Mouse (Mus musculus) heart, postnatal 0 days (tissue): Measurements from ENCODE around the gene Poc1b. TPM values are rescaled to one million over a fixed set of nuclear protein-coding genes. Genes with fewer than 3 reads are reported as not detected.

Source experiments
- ATAC-seq: fragments of 200-750 bp; cut with Nextera tagmentation; 2 replicates; pipeline ENCODE4 v1.8.0; 2017; ENCODE audit warnings: low read depth, moderate number of reproducible peaks, moderate library complexity; ENCODE audit not compliant: insufficient read depth
- DNase-seq: peaks from one replicate; pipeline ENCODE4 v3.0.0-alpha.2; 2016; ENCODE audit warnings: low spot score
- H3K27ac ChIP-seq: fragments of 300-500 bp; sonication (generic); 2 replicates; pipeline ENCODE4 v1.5.1; 2014; ENCODE audit warnings: low read depth, mild to moderate bottlenecking
- H3K27me3 ChIP-seq: fragments of 300-500 bp; sonication (generic); 2 replicates; pipeline ENCODE4 v1.6.1; 2014; ENCODE audit warnings: low read length, mixed read lengths; ENCODE audit not compliant: control insufficient read depth, insufficient read depth
- H3K36me3 ChIP-seq: fragments of 300-500 bp; sonication (generic); replicated peaks from 2 replicates; pipeline ENCODE4 v1.6.1; 2014; ENCODE audit warnings: low read length, mixed read lengths; ENCODE audit not compliant: control insufficient read depth, insufficient read depth
- H3K4me1 ChIP-seq: fragments of 300-500 bp; sonication (generic); 2 replicates; pipeline ENCODE4 v1.6.1; 2014; ENCODE audit warnings: antibody characterized with exemption; ENCODE audit not compliant: control insufficient read depth, insufficient read depth
- H3K4me2 ChIP-seq: fragments of 300-500 bp; sonication (generic); 2 replicates; pipeline ENCODE4 v1.6.1; 2014; ENCODE audit warnings: low read depth, mild to moderate bottlenecking, low read length, moderate library complexity
- H3K4me3 ChIP-seq: fragments of 300-500 bp; sonication (generic); 2 replicates; pipeline ENCODE4 v1.5.1; 2014; ENCODE audit warnings: low read depth, low read length
- H3K9ac ChIP-seq: fragments of 300-500 bp; sonication (generic); replicated peaks from 2 replicates; pipeline ENCODE4 v1.6.1; 2014; ENCODE audit warnings: low read depth, low read length, mixed read lengths
- H3K9me3 ChIP-seq: fragments of 300-500 bp; sonication (generic); replicated peaks from 2 replicates; pipeline ENCODE4 v1.6.1; 2016; ENCODE audit warnings: low read length; ENCODE audit not compliant: control insufficient read depth
- CTCF ChIP-seq: IDR thresholded peaks from 2 replicates; pipeline ENCODE4 v1.5.1; 2016; ENCODE audit warnings: antibody characterized with exemption, control low read depth, low read depth
- EP300 ChIP-seq: IDR thresholded peaks from 2 replicates; pipeline ENCODE4 v1.6.1; 2016; ENCODE audit warnings: antibody characterized with exemption, low read depth
- WGBS: fragments of 180-500 bp; shearing (Covaris S2); extraction: QIAGEN DNeasy Blood & Tissue Kit; methylation state at CpG from one replicate; pipeline ENCODE4 v1.1.7; 2014; 5-methylcytosine and 5-hydroxymethylcytosine counted together
- polyA plus RNA-seq: library from polyadenylated mRNA; unstranded; fragments of >200 nt; fragmentation: Nextera tagmentation; extraction: Ambion mirVana; gene quantifications from 2 replicates; pipeline ENCODE4 v1.2.1, GENCODE M21; 2015
- total RNA-seq: library from RNA; depleted of rRNA; stranded (reverse); fragments of >200 nt; gene quantifications from 2 replicates; pipeline ENCODE4 v1.2.3, GENCODE M21; 2014; ENCODE audit warnings: low replicate concordance

The Poc1b gene
- total and polyA plus RNA-seq, 2 experiments from 2014 or later: 3.2 to 5.2 TPM

DNA sequence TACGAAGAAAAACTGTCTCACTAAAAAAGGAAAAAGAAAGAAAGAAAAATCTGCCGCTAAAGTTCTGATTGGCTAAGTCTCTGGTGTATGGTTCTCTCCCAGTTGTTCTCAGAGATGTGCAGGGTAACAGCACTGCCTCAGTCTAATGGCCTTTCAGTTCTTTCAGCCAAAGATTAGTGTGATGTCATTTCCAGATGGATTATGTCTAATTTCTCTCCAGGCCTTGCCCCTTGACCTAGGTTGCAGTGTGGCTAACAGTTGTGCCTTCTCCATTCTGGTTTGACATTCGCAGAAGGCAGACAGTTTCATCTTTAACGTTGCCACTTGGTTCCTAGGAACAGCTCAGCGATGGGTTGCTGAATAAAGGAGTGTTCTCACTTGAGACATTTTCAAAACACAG is 94.1 kb downstream of the Poc1b start:
- TF ChIP-seq EP300 (no peak), CTCF (no peak)
- H3K36me3 ChIP-seq: 0 out of 2 replicates have a peak, but pooled peaks cover 6% of the 10 kb centered on the region
- no peak overlapping the region for H3K9ac ChIP-seq
- no peak overlapping the region for H3K27ac ChIP-seq
- H3K4me3 ChIP-seq: no peak overlapping the region
- H3K4me1 ChIP-seq: peaks cover 5% of the 10 kb centered on the region; the same call in 1 of the 2 replicates
- no peaks in the 10 kb centered on the region for H3K9me3 ChIP-seq
- H3K27me3 ChIP-seq: no peaks in the 10 kb centered on the region
- no peak for DNase-seq
- H3K4me2 ChIP-seq: no peak overlapping the region
- no peak for ATAC-seq
- WGBS: 65% methylated on average over 5 of the region's 5 CpGs

DNA sequence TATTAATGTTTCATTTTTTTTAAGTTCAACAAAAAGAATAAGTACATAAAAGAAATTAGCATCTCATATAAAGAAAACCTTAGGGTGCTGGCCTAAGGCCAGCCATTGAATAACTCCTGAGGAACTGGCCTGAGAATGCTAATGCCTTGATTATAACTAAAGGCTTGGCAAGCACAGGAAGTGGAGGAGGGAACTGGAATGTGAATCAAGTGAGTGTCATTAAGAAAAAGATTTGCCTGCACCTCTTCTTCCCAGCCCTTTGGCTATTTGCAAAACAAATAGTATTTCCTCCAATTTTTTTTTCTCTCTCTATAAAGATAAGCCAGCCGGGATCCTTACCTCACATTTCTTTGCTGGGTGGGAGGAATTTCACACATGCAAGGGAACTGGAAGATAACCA is 95.0 kb downstream of the Poc1b start:
- H3K4me1 ChIP-seq: peaks cover 5% of the 10 kb centered on the region; the same call in 1 of the 2 replicates
- ATAC-seq (no peak; the same call in 1 of the 2 replicates), DNase-seq (no peak)
- H3K27ac ChIP-seq: no peak overlapping the region
- H3K4me3 ChIP-seq: no peak overlapping the region
- TF ChIP-seq CTCF (no peak), EP300 (0 out of 2 replicates have a peak, but pooled peaks have one; percentile 56)
- 0 out of 2 replicates have a peak, but pooled peaks cover 3% of the 10 kb centered on the region for H3K36me3 ChIP-seq
- no peak overlapping the region for H3K4me2 ChIP-seq
- no peak overlapping the region for H3K9ac ChIP-seq
- H3K27me3 ChIP-seq: no peaks in the 10 kb centered on the region
- no peaks in the 10 kb centered on the region for H3K9me3 ChIP-seq
- WGBS: 15% methylated on average over 1 of the region's 1 CpGs

DNA sequence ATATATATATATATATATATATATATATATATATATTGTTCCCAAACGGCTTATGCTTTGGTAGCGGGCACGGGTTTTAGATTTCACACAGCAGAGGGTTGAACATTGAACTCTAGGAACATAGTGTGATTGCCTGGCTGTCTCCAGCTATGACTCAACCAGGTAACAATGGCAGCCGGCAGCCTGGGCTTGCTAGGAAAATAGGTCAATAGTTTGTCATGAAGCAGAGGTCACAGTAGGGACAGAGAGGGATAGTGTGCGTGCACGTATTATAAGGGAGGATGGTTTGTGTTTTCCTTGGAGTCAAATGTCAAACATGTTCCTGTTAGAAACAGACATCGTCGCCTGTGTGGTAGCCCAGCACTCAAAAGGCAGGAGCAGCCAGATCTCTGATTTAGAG is 95.5 kb downstream of the Poc1b start:
- ATAC-seq (no peak), DNase-seq (no peak)
- H3K9ac ChIP-seq: no peak overlapping the region
- WGBS: 39% methylated on average over 8 of the region's 8 CpGs
- no peaks in the 10 kb centered on the region for H3K36me3 ChIP-seq
- peaks cover 5% of the 10 kb centered on the region; the same call in 1 of the 2 replicates for H3K4me1 ChIP-seq
- no peaks in the 10 kb centered on the region for H3K9me3 ChIP-seq
- H3K4me2 ChIP-seq: no peak overlapping the region
- H3K27me3 ChIP-seq: no peaks in the 10 kb centered on the region
- H3K4me3 ChIP-seq: no peak overlapping the region
- TF ChIP-seq CTCF (no peak), EP300 (no peak)
- no peak overlapping the region for H3K27ac ChIP-seq

DNA sequence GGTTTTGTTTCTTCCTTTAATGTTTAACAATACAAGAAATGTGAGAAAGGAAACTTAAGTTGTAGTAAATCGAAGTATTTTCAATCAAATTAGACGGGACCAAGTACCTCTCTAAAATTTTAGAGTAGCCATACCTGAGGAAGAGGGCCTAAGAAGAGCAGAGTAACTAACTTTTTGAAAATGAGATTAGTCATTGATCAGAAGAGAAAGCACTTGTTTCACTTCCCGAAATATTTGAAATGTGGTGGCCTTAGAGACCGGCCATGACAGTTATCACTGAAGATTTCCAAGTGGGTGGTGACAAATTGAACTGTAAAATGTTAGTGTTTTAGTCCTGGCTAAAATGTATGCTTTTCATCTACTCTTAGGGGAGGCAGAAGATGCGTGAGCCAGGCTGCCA is 96.3 kb downstream of the Poc1b start:
- TF ChIP-seq EP300: no peak
- TF ChIP-seq CTCF: no peak
- peak overlapping the region; percentile 74 for H3K4me2 ChIP-seq
- ATAC-seq: no peak
- peak overlapping the region; percentile 34 for H3K4me3 ChIP-seq
- no peak for DNase-seq
- H3K9ac ChIP-seq: peak overlapping the region; percentile 70; the same call in 1 of the 2 replicates
- H3K4me1 ChIP-seq: peaks cover 5% of the 10 kb centered on the region; the same call in 1 of the 2 replicates
- no peaks in the 10 kb centered on the region for H3K27me3 ChIP-seq
- 47% methylated on average over 5 of the region's 5 CpGs for WGBS
- no peaks in the 10 kb centered on the region for H3K9me3 ChIP-seq
- no peaks in the 10 kb centered on the region for H3K36me3 ChIP-seq
- peak overlapping the region; percentile 66 for H3K27ac ChIP-seq

DNA sequence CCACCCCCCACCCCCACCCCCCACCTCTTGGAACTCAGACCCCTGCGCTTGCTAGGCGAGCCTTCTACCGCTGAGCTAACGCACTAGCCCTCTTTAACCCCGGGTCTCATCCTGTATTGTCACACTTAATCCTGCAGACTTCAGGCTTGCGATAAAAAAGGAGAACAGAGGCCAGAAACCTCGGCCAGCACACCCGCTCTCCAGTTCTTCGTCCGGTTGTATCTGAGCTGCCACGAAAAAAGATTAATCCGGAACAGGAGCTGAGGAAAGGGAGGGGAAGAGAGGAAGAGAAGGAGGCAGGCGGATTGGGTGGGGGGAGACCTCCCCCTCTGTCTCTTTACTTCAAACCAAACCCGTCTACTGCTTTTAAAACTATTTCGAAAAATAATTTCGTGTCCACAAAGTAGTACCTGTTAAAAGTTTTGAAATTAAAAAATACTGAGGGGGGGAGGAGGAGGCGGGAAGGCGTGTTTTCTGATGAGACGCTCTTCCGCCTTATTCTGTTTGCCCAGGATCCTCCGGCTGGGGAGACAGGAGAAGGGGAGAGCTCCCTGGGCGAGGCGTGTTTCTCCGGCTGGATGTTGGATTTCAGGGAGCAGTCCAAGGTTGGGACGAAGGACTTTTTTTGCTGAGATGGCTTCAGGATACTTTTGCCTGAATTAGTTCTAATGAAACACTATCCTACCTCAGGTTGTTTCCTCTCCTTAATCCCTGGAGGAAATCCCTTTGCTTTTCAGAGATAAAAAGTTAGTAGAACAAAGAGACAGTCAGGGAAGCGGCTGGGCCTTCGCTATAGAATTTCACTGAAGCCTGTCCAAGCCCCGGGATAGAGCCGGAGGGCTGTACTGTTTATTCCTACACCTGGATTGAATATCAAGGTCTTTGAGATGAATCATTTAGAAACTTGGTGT is 97.0 kb downstream of the Poc1b start:
- peak; percentile 66 for ATAC-seq
- peak overlapping the region; percentile 34 for H3K4me3 ChIP-seq
- H3K9me3 ChIP-seq: no peaks in the 10 kb centered on the region
- H3K27me3 ChIP-seq: no peaks in the 10 kb centered on the region
- peak overlapping the region; percentile 66 for H3K27ac ChIP-seq
- H3K9ac ChIP-seq: peak overlapping the region; percentile 70
- DNase-seq: peak; percentile 66
- peak overlapping the region; percentile 74 for H3K4me2 ChIP-seq
- H3K36me3 ChIP-seq: no peaks in the 10 kb centered on the region
- TF ChIP-seq EP300: no peak
- no peak for TF ChIP-seq CTCF
- H3K4me1 ChIP-seq: peaks cover 5% of the 10 kb centered on the region; the same call in 1 of the 2 replicates
- WGBS: 2% methylated on average over 29 of the region's 29 CpGs
